Mouse (Mus musculus): ENCODE results near the gene Cacna2d1.

DNA sequence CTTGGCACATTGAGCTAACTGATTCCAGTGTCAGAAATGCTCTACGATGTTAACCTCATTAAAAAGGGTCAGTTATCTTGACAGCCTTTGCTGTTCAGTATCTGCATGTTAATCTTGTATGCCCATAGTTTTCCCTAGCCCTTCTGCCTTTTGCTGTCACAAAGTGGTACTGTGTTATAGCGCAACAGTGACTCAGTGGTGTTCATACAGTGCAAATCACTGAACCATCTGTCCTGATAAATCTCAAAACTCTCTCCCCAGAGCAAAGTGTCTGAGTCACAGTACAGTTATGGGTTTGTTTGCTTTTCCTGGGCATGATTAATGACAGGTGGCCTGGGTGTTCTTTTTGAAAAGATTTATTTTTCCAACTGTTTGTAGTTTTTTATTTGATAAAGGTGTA is 122.3 kb downstream of the Cacna2d1 start:
- no peak for TF ChIP-seq TBP (IDR thresholded peaks at IDR 0.05; ENCODE audit: low read depth, low read length)
- TF ChIP-seq CTCF (IDR thresholded peaks at IDR 0.05 in 2 of 3, conservative IDR thresholded peaks at IDR 0.05 in 1 of 3; ENCODE audit: control insufficient read depth in 1 of 3, insufficient read depth in 1 of 3, low read depth in 2 of 3, low read length in 3 of 3, poor library complexity in 1 of 3, severe bottlenecking in 1 of 3), result no peak
- TF ChIP-seq POLR2A (IDR thresholded peaks at IDR 0.05; ENCODE audit: control insufficient read depth in 1 of 2, insufficient read depth in 1 of 2, low read depth in 1 of 2, low read length in 2 of 2, poor library complexity in 1 of 2), result no peak
- no peak for TF ChIP-seq POLR2AphosphoS2 (IDR thresholded peaks at IDR 0.05; ENCODE audit: low read length)
- no peak for TF ChIP-seq GABPA (IDR thresholded peaks at IDR 0.05; ENCODE audit: low read depth, low read length)
- no peak for TF ChIP-seq POLR2AphosphoS5 (IDR thresholded peaks at IDR 0.05; ENCODE audit: borderline replicate concordance, low read depth, low read length)
- TF ChIP-seq EP300 (IDR thresholded peaks at IDR 0.05; ENCODE audit: low read depth in 1 of 2, low read length in 2 of 2), result no peak
- no peak for TF ChIP-seq TCF12 (IDR thresholded peaks at IDR 0.05; ENCODE audit: low read depth, low read length)
- TF ChIP-seq SIN3A (IDR thresholded peaks at IDR 0.05; ENCODE audit: low read length), result no peak
